Mouse (Mus musculus): ENCODE data around the gene AU022252. TPM values are rescaled to one million over a fixed set of nuclear protein-coding genes. Genes with fewer than 3 reads are reported as not detected.

Gene AU022252
- total and polyA plus RNA-seq, 3 experiments = 12.3 to 24.9 TPM; not detected in 1

DNA sequence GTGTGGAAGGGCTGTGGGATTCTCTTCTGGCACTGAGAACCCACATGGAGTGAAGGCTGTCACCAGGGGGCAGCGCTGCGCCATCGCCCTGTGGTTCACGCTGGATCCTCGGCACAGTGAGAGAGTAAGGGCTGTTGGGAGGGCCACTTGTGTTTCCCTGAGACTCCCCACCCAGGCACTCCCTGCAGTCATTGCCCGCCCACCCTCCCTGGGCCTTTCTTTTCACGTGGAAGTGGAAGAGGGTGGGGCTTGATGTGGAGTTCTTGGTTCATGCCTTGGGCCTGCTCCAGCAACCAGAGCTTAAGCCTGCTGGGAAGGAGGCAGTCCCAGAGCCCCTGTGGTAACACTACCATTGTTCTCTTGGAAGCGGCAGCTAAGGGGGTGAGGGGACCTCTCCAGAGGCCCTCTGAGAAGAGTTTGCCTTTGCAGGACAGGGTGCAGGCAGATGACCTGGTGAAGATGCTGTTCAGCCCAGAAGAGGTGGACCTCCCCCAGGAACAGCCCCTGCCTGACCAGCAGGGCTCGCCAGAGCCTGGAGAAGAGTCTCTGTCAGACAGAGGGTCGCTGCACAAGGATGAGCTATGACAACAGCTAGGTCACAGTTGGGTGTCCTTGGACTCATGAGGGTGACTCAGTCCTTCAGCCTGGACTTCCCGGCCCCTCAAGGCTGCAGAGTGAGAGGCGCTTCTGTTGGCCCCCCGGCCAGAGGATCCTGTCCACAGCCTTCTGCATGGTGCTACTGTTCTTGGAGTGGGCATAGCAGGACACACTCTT, 15.1 kb upstream of the AU022252 start (continued):
- TF ChIP-seq ETS1 (IDR thresholded peaks at IDR 0.05; ENCODE audit: low read depth, low read length) (no peak), POLR2A (IDR thresholded peaks at IDR 0.05; ENCODE audit: control insufficient read depth in 1 of 2, insufficient read depth in 1 of 2, low read depth in 1 of 2, low read length in 2 of 2, poor library complexity in 1 of 2) (no peak), POLR2AphosphoS5 (IDR thresholded peaks at IDR 0.05; ENCODE audit: borderline replicate concordance, low read depth, low read length) (no peak), CHD1 (IDR thresholded peaks at IDR 0.05; ENCODE audit: low read depth, low read length) (no peak), KAT2A (conservative IDR thresholded peaks at IDR 0.05; ENCODE audit: low read depth, low read length) (no peak), TCF12 (IDR thresholded peaks at IDR 0.05; ENCODE audit: low read depth, low read length) (no peak), MEF2A (IDR thresholded peaks at IDR 0.05; ENCODE audit: extremely low read depth, insufficient replicate concordance, low read depth, low read length, poor library complexity, severe bottlenecking) (no peak), ZMIZ1 (IDR thresholded peaks at IDR 0.05; ENCODE audit: low read depth, low read length) (no peak), NRF1 (IDR thresholded peaks at IDR 0.05; ENCODE audit: insufficient read depth, low read depth, low read length, poor library complexity, severe bottlenecking) (no peak), ZKSCAN1 (IDR thresholded peaks at IDR 0.05; ENCODE audit: low read depth, low read length) (no peak)

- H3K4me3 ChIP-seq (ENCODE audit: control insufficient read depth in 1 of 2, insufficient read depth in 1 of 2, low read depth in 2 of 2, low read length in 2 of 2) = no peak overlapping the region
- TF ChIP-seq NRF1 (IDR thresholded peaks at IDR 0.05; ENCODE audit: insufficient read depth, low read depth, low read length, poor library complexity, severe bottlenecking) = no peak
- no peak for TF ChIP-seq RCOR1 (IDR thresholded peaks at IDR 0.05; ENCODE audit: low read depth, low read length)
- no peak for TF ChIP-seq POLR2AphosphoS2 (IDR thresholded peaks at IDR 0.05; ENCODE audit: low read length)
- TF ChIP-seq MAZ (IDR thresholded peaks at IDR 0.05; ENCODE audit: low read depth, low read length) = no peak
- no peak for TF ChIP-seq KAT2A (conservative IDR thresholded peaks at IDR 0.05; ENCODE audit: low read depth, low read length)
- TF ChIP-seq MXI1 (IDR thresholded peaks at IDR 0.05; ENCODE audit: low read depth, low read length) = no peak
- TF ChIP-seq HCFC1 (IDR thresholded peaks at IDR 0.05; ENCODE audit: low read depth, low read length) = no peak
- no peak for TF ChIP-seq TAL1 (IDR thresholded peaks at IDR 0.05; ENCODE audit: low read length)
- no peak for TF ChIP-seq GABPA (IDR thresholded peaks at IDR 0.05; ENCODE audit: low read depth, low read length)
- no peak for TF ChIP-seq POLR2A (IDR thresholded peaks at IDR 0.05; ENCODE audit: control insufficient read depth in 1 of 2, insufficient read depth in 1 of 2, low read depth in 1 of 2, low read length in 2 of 2, poor library complexity in 1 of 2)
- no peak for TF ChIP-seq MYB (IDR thresholded peaks at IDR 0.05; ENCODE audit: low read depth, low read length)
- TF ChIP-seq ZKSCAN1 (IDR thresholded peaks at IDR 0.05; ENCODE audit: low read depth, low read length) = no peak
- no peaks in the 10 kb centered on the region for H3K4me1 ChIP-seq (ENCODE audit: control insufficient read depth in 1 of 2, insufficient read depth in 2 of 2, low read length in 2 of 2)
These were observed 14.2 kb upstream of the AU022252 start for GRCm38 (mm10) chr4:119246688-119247225.

More at GRCm38 (mm10) chr4:119246688-119247225, 14.2 kb upstream of the AU022252 start:
- Histone ChIP-seq H3K9ac (ENCODE audit: control insufficient read depth, low read depth, low read length, poor library complexity, severe bottlenecking) (no peak overlapping the region), H3K27ac (ENCODE audit: control insufficient read depth, low read depth, low read length) (no peak overlapping the region), H3K79me2 (ENCODE audit: control insufficient read depth, insufficient read depth, low read length, poor library complexity) (no peaks in the 10 kb centered on the region), H3K27me3 (ENCODE audit: control insufficient read depth in 1 of 2, insufficient read depth in 2 of 2, low read length in 2 of 2) (no peaks in the 10 kb centered on the region), H3K36me3 (ENCODE audit: control insufficient read depth in 1 of 2, insufficient read depth in 2 of 2, low read length in 2 of 2) (no peaks in the 10 kb centered on the region; a peak in 1 of 4 replicates), H3K9me3 (replicated peaks; ENCODE audit: insufficient read depth, low read length) (no peaks in the 10 kb centered on the region)
- no peak for DNase-seq (ENCODE audit: low read depth, low spot score)

All from MEL (cell line).